Comparison of ENCODE assay signal across 19 mouse cellular contexts in genomic region chr4:104835096-104835495, GRCm38 (mm10). TPM values are rescaled to one million over a fixed set of nuclear protein-coding genes. Genes with fewer than 3 reads are reported as not detected.
A peak's percentile ranks its signal among the peaks of the same experiment; 100 is the strongest.
DNase-seq lines count a peak whose midpoint lies in the region; ATAC-seq and TF ChIP-seq lines count a peak whose summit lies in the region.
"Had no signal": no experiment of that assay in that cellular context is flagged by ENCODE, and none has a peak within 500 bp of the region (broad histone marks: within the 10 kb centered on the region; RNA-seq: fewer than 3 reads in every experiment).

No protein-coding gene starts in this region.

- no peaks in the 10 kb centered on the region for H3K36me3 ChIP-seq in forebrain, postnatal 0 days (ENCODE audit: insufficient read depth)
- H3K36me3 ChIP-seq in midbrain, embryonic 12.5 days: no peaks in the 10 kb centered on the region

- 6% methylated on average over 5 of the region's 5 CpGs for WGBS in forebrain, postnatal 0 days
- WGBS in midbrain, embryonic 12.5 days: 12% methylated on average over 5 of the region's 5 CpGs

- H3K4me2 ChIP-seq in forebrain, postnatal 0 days (ENCODE audit: low read depth): no peak overlapping the region
- no peak overlapping the region for H3K4me2 ChIP-seq in midbrain, embryonic 12.5 days (replicated peaks)
- H3K4me2 ChIP-seq: liver, embryonic 13.5 days had no signal

- H3K4me1 ChIP-seq in forebrain, postnatal 0 days (ENCODE audit: insufficient read depth): no peaks in the 10 kb centered on the region
- H3K4me1 ChIP-seq in midbrain, embryonic 12.5 days: peaks cover 8% of the 10 kb centered on the region; the same call in 1 of the 2 replicates
- H3K4me1 ChIP-seq: liver, embryonic 13.5 days had no signal

- no peak overlapping the region for H3K27ac ChIP-seq in forebrain, postnatal 0 days (ENCODE audit: low read depth, low read length)
- peak overlapping the region; percentile 64 for H3K27ac ChIP-seq in midbrain, embryonic 12.5 days (replicated peaks)
- H3K27ac ChIP-seq: liver, embryonic 13.5 days; macrophage had no signal

- no peak overlapping the region for H3K4me3 ChIP-seq in forebrain, postnatal 0 days (ENCODE audit: low read depth, low read length)
- no peak overlapping the region for H3K4me3 ChIP-seq in midbrain, embryonic 12.5 days
- H3K4me3 ChIP-seq: erythroblast, embryonic 14.5 days; liver, embryonic 13.5 days had no signal

- H3K9ac ChIP-seq in forebrain, postnatal 0 days: no peak overlapping the region
- no peak overlapping the region for H3K9ac ChIP-seq in midbrain, embryonic 12.5 days (replicated peaks)
- H3K9ac ChIP-seq: liver, embryonic 13.5 days had no signal

- DNase-seq in cerebellum, postnatal 10 days: peak; percentile 16 to 18
- no peak for DNase-seq in cerebellum, adult 8-10 months
- peak; percentile 92 for DNase-seq in brain, embryonic 14.5 days (ENCODE audit: low read depth)
- DNase-seq in forebrain, postnatal 0 days: peak; percentile 68
- no peak for DNase-seq in kidney, adult 9 months
- no peak for DNase-seq in left cerebral cortex, adult 11 months (ENCODE audit: low spot score)
- DNase-seq in adrenal gland, postnatal 10 days: no peak
- DNase-seq: cerebellum, postnatal 25 days; gastrocnemius, postnatal 25 days; kidney, adult 18-20 months; liver, embryonic 13.5 days; right cerebral cortex, postnatal 14 days; thymus, postnatal 14 days had no signal

- H3K27me3 ChIP-seq in forebrain, postnatal 0 days (ENCODE audit: insufficient read depth, low read length): no peaks in the 10 kb centered on the region
- no peaks in the 10 kb centered on the region for H3K27me3 ChIP-seq in midbrain, embryonic 12.5 days
- H3K27me3 ChIP-seq: liver, embryonic 13.5 days had no signal

- TF ChIP-seq CTCF in brain, embryonic 14.5 days (IDR thresholded peaks at IDR 0.05; ENCODE audit: borderline replicate concordance, extremely low read depth, insufficient read depth, insufficient read length): no peak
- TF ChIP-seq CTCF in forebrain, postnatal 0 days (IDR thresholded peaks at IDR 0.05; ENCODE audit: low read depth): no peak

- no peak for TF ChIP-seq POLR2A in brain, embryonic 14.5 days (IDR thresholded peaks at IDR 0.05; ENCODE audit: borderline replicate concordance, extremely low read depth, insufficient read depth, insufficient read length, poor library complexity, severe bottlenecking)

- no peaks in the 10 kb centered on the region for H3K9me3 ChIP-seq in forebrain, postnatal 0 days (ENCODE audit: low read length)
- no peaks in the 10 kb centered on the region for H3K9me3 ChIP-seq in midbrain, embryonic 12.5 days
- H3K9me3 ChIP-seq: liver, embryonic 13.5 days had no signal

- peak; percentile 81 for ATAC-seq in forebrain, postnatal 0 days
- ATAC-seq in midbrain, embryonic 12.5 days (ENCODE audit: low FRiP score, low read depth): peak; percentile 82

RNA-seq across cellular contexts. Expression of gene Gm17662, which starts 22.0 kb away (rescaled TPM):
- polyA plus RNA-seq in brain, embryonic 14.5 days (2012; rRNA removed): not detected in 2 replicates
- total RNA-seq in forebrain, postnatal 0 days (2014; rRNA removed): not detected in 2 replicates
- polyA plus RNA-seq in forebrain, postnatal 0 days (2015; fragmentation: Nextera tagmentation; extraction: Ambion mirVana): not detected in 2 replicates
- not detected in 2 replicates for polyA plus RNA-seq in midbrain, embryonic 12.5 days (2016; fragmentation: Nextera tagmentation; extraction: Ambion mirVana)
- not detected for total RNA-seq in adrenal gland, postnatal 10 days (2021)
- total RNA-seq: gastrocnemius, postnatal 25 days; layer of hippocampus, postnatal 10 days; neutrophil, adult 5-6 weeks had no signal
- polyA plus RNA-seq: erythroblast, embryonic 14.5 days; heart, embryonic 14.5 days; liver, embryonic 13.5 days; macrophage had no signal

RNA-seq across cellular contexts. Expression of gene C8a, which starts 41.1 kb away (rescaled TPM):
- polyA plus RNA-seq in brain, embryonic 14.5 days (2012; rRNA removed): 0.04 and 0.06 TPM in 2 replicates
- not detected in 2 replicates for total RNA-seq in forebrain, postnatal 0 days (2014; rRNA removed)
- not detected in 2 replicates for polyA plus RNA-seq in forebrain, postnatal 0 days (2015; fragmentation: Nextera tagmentation; extraction: Ambion mirVana)
- polyA plus RNA-seq in midbrain, embryonic 12.5 days (2016; fragmentation: Nextera tagmentation; extraction: Ambion mirVana): not detected in 2 replicates
- 10 to 100 TPM; 12.3 to 28.2 TPM for total RNA-seq in adrenal gland, postnatal 10 days (2021)
- total RNA-seq: gastrocnemius, postnatal 25 days; layer of hippocampus, postnatal 10 days; neutrophil, adult 5-6 weeks had no signal
- polyA plus RNA-seq: erythroblast, embryonic 14.5 days; heart, embryonic 14.5 days; macrophage had no signal

Comparison
In these comparisons a context has a peak if more than half of its experiments do, and no peak if none do; other contexts are left out.
1. DNase-seq: peak in cerebellum, postnatal 10 days (2 of 2), brain, embryonic 14.5 days (single experiment) and forebrain, postnatal 0 days (single experiment); none in cerebellum, adult 8-10 months (single experiment), kidney, adult 9 months (single experiment), left cerebral cortex, adult 11 months (single experiment) and adrenal gland, postnatal 10 days (single experiment).